Mouse (Mus musculus) MEL (cell line): Measurements from ENCODE around the gene Olfr1248. TPM values are rescaled to one million over a fixed set of nuclear protein-coding genes. Genes with fewer than 3 reads are reported as not detected.

ENCODE experiments used
- DNase-seq: peaks from one replicate; pipeline ENCODE4 v3.0.0; 2011; ENCODE audit warnings: low read depth, low spot score
- H3K27ac ChIP-seq: 2 replicates; pipeline ENCODE4 v1.5.1; 2012; ENCODE audit warnings: low read depth, mild to moderate bottlenecking, control low read depth, low read length, moderate library complexity; ENCODE audit not compliant: control insufficient read depth
- H3K27me3 ChIP-seq, 2 experiments: fragments of 150-350 bp in 1 of 2; sonication (generic) in 1 of 2; 2 replicates each; pipeline ENCODE4 v1.6.1; 2012; ENCODE audit warnings: low read length in 2 of 2, mild to moderate bottlenecking in 2 of 2, improper control_type of control experiment in 1 of 2, moderate library complexity in 1 of 2; ENCODE audit not compliant: insufficient read depth in 2 of 2, control insufficient read depth in 1 of 2
- H3K36me3 ChIP-seq, 2 experiments: 2 replicates each; pipeline ENCODE4 v1.6.1; 2012 to 2014; ENCODE audit warnings: low read length in 2 of 2, improper control_type of control experiment in 1 of 2, inconsistent platforms in 1 of 2, mild to moderate bottlenecking in 1 of 2; ENCODE audit not compliant: insufficient read depth in 2 of 2, control insufficient read depth in 1 of 2
- H3K4me1 ChIP-seq, 2 experiments: fragments of 150-350 bp in 1 of 2; sonication (generic) in 1 of 2; 2 replicates each; pipeline ENCODE4 v1.6.1; 2012; ENCODE audit warnings: low read length in 2 of 2, improper control_type of control experiment in 1 of 2, mild to moderate bottlenecking in 1 of 2; ENCODE audit not compliant: insufficient read depth in 2 of 2, control insufficient read depth in 1 of 2
- H3K4me3 ChIP-seq, 2 experiments: fragments of 150-350 bp in 1 of 2; sonication (generic) in 1 of 2; 2 replicates each; pipeline ENCODE4 v1.5.1; 2012; ENCODE audit warnings: low read depth in 2 of 2, low read length in 2 of 2, mild to moderate bottlenecking in 2 of 2, moderate library complexity in 2 of 2, control low read depth in 1 of 2, improper control_type of control experiment in 1 of 2; ENCODE audit not compliant: control insufficient read depth in 1 of 2, insufficient read depth in 1 of 2
- H3K79me2 ChIP-seq: 2 replicates; pipeline ENCODE4 v1.6.1; 2012; ENCODE audit warnings: mild to moderate bottlenecking, low read length, moderate library complexity; ENCODE audit not compliant: control insufficient read depth, poor library complexity, insufficient read depth
- H3K9ac ChIP-seq: 2 replicates; pipeline ENCODE4 v1.6.1; 2012; ENCODE audit warnings: low read depth, mild to moderate bottlenecking, control low read depth, low read length, moderate library complexity; ENCODE audit not compliant: control insufficient read depth, poor library complexity, severe bottlenecking
- H3K9me3 ChIP-seq: fragments of 150-350 bp; sonication (generic); replicated peaks from 2 replicates; pipeline ENCODE4 v1.6.1; 2012; ENCODE audit warnings: mild to moderate bottlenecking, low read length, improper control_type of control experiment, moderate library complexity; ENCODE audit not compliant: insufficient read depth
- BHLHE40 ChIP-seq: IDR thresholded peaks from 2 replicates; pipeline ENCODE4 v1.6.1; 2012; ENCODE audit warnings: low read depth, mild to moderate bottlenecking, inconsistent platforms, low read length, improper control_type of control experiment, borderline replicate concordance
- CHD1 ChIP-seq: IDR thresholded peaks from 2 replicates; pipeline ENCODE4 v1.6.1; 2012; ENCODE audit warnings: low read depth, mild to moderate bottlenecking, inconsistent platforms, low read length, improper control_type of control experiment
- ELF1 ChIP-seq: IDR thresholded peaks from 2 replicates; pipeline ENCODE4 v1.6.1; 2014; ENCODE audit warnings: low read depth, mild to moderate bottlenecking, inconsistent platforms, low read length, improper control_type of control experiment, moderate library complexity
- EP300 ChIP-seq, 2 experiments: IDR thresholded peaks; 2 replicates each; pipeline ENCODE4 v1.6.1; 2011; ENCODE audit warnings: improper control_type of control experiment in 2 of 2, low read length in 2 of 2, low read depth in 1 of 2, mild to moderate bottlenecking in 1 of 2
- ETS1 ChIP-seq: IDR thresholded peaks from 2 replicates; pipeline ENCODE4 v1.6.1; 2012; ENCODE audit warnings: low read depth, mild to moderate bottlenecking, inconsistent platforms, low read length, improper control_type of control experiment, moderate library complexity
- GABPA ChIP-seq: IDR thresholded peaks from 2 replicates; pipeline ENCODE4 v1.6.1; 2012; ENCODE audit warnings: low read depth, mild to moderate bottlenecking, inconsistent platforms, low read length, improper control_type of control experiment, moderate library complexity
- GATA1 ChIP-seq: IDR thresholded peaks from 2 replicates; pipeline ENCODE4 v1.6.1; 2011; ENCODE audit warnings: low read depth, low read length, improper control_type of control experiment
- JUND ChIP-seq: IDR thresholded peaks from 2 replicates; pipeline ENCODE4 v1.6.1; 2011; ENCODE audit warnings: low read depth, mild to moderate bottlenecking, improper control_type of control experiment, low read length
- MYB ChIP-seq: IDR thresholded peaks from 2 replicates; pipeline ENCODE4 v1.6.1; 2011; ENCODE audit warnings: mild to moderate bottlenecking, low read depth, low read length, improper control_type of control experiment
- MYC ChIP-seq: IDR thresholded peaks from 2 replicates; pipeline ENCODE4 v1.6.1; 2011; ENCODE audit warnings: low read depth, mild to moderate bottlenecking, low read length, improper control_type of control experiment, moderate library complexity
- NRF1 ChIP-seq: IDR thresholded peaks from 2 replicates; pipeline ENCODE4 v1.6.1; 2014; ENCODE audit warnings: low read depth, mild to moderate bottlenecking, inconsistent platforms, low read length, improper control_type of control experiment, moderate library complexity; ENCODE audit not compliant: poor library complexity, insufficient read depth, severe bottlenecking
- POLR2A ChIP-seq, 2 experiments: IDR thresholded peaks; 2 replicates each; pipeline ENCODE4 v1.6.1; 2011 to 2012; ENCODE audit warnings: low read length in 2 of 2, mild to moderate bottlenecking in 2 of 2, control low read depth in 1 of 2, improper control_type of control experiment in 1 of 2, low read depth in 1 of 2, moderate library complexity in 1 of 2; ENCODE audit not compliant: control insufficient read depth in 1 of 2, insufficient read depth in 1 of 2, poor library complexity in 1 of 2
- POLR2AphosphoS2 ChIP-seq: IDR thresholded peaks from 2 replicates; pipeline ENCODE4 v1.6.1; 2011; ENCODE audit warnings: low read length, improper control_type of control experiment
- POLR2AphosphoS5 ChIP-seq: IDR thresholded peaks from 2 replicates; pipeline ENCODE4 v1.6.1; 2012; ENCODE audit warnings: low read depth, borderline replicate concordance, mild to moderate bottlenecking, inconsistent platforms, low read length, moderate library complexity, mixed read lengths
- SMC3 ChIP-seq: IDR thresholded peaks from 2 replicates; pipeline ENCODE4 v1.6.1; 2011; ENCODE audit warnings: low read depth, low read length, improper control_type of control experiment
- TBP ChIP-seq: IDR thresholded peaks from 2 replicates; pipeline ENCODE4 v1.8.0; 2011; ENCODE audit warnings: low read depth, low read length, improper control_type of control experiment
- TCF12 ChIP-seq: IDR thresholded peaks from 2 replicates; pipeline ENCODE4 v1.6.1; 2014; ENCODE audit warnings: low read depth, mild to moderate bottlenecking, inconsistent platforms, low read length, improper control_type of control experiment, moderate library complexity
- USF1 ChIP-seq: IDR thresholded peaks from 2 replicates; pipeline ENCODE4 v1.6.1; 2014; ENCODE audit warnings: low read depth, mild to moderate bottlenecking, inconsistent platforms, low read length, improper control_type of control experiment, moderate library complexity
- USF2 ChIP-seq, 2 experiments: IDR thresholded peaks; 2 replicates each; pipeline ENCODE4 v1.6.1; 2011 to 2012; ENCODE audit warnings: improper control_type of control experiment in 2 of 2, low read length in 2 of 2, borderline replicate concordance in 1 of 2, inconsistent platforms in 1 of 2, low read depth in 1 of 2, mild to moderate bottlenecking in 1 of 2; ENCODE audit not compliant: insufficient read depth in 1 of 2
- ZC3H11A ChIP-seq: IDR thresholded peaks from 2 replicates; pipeline ENCODE4 v1.6.1; 2012; ENCODE audit warnings: low read depth, mild to moderate bottlenecking, inconsistent platforms, low read length, improper control_type of control experiment
- ZKSCAN1 ChIP-seq: IDR thresholded peaks from 2 replicates; pipeline ENCODE4 v1.6.1; 2012; ENCODE audit warnings: low read depth, mild to moderate bottlenecking, inconsistent platforms, low read length, improper control_type of control experiment, moderate library complexity
- ZNF384 ChIP-seq: IDR thresholded peaks from 2 replicates; pipeline ENCODE4 v1.6.1; 2012; ENCODE audit warnings: low read depth, mild to moderate bottlenecking, inconsistent platforms, low read length, improper control_type of control experiment
- polyA plus RNA-seq, 2 experiments: library from polyadenylated mRNA; stranded (reverse) in 1 of 2; unstranded in 1 of 2; fragments of >175 nt in 1 of 2; fragments of >200 nt in 1 of 2; gene quantifications; 2 replicates each; pipeline versions ENCODE4 v1.2.1 to v1.2.4; 2012; ENCODE audit warnings: low replicate concordance in 2 of 2, low read depth in 1 of 2; ENCODE audit not compliant: insufficient read length in 2 of 2, insufficient read depth in 1 of 2, missing spikeins in 1 of 2
- total RNA-seq: library from RNA; depleted of rRNA; stranded (reverse); fragments of 300-350 nt; gene quantifications from 2 replicates; pipeline ENCODE4 v1.2.3, GENCODE M21; 2012

Gene Olfr1248
- total and polyA plus RNA-seq, 3 experiments, result not detected

- H3K9ac ChIP-seq, result no peak within 1 kb of the TSS
- no peaks in the 10 kb centered on the region for H3K4me1 ChIP-seq
- H3K27ac ChIP-seq, result no peak within 1 kb of the TSS
- TF ChIP-seq USF1 (no peak), BHLHE40 (no peak), MYB (no peak), USF2 (IDR thresholded peaks at IDR 0.05; ENCODE audit: borderline replicate concordance in 1 of 2, insufficient read depth in 1 of 2, low read depth in 1 of 2, low read length in 2 of 2) (no peak), TCF12 (no peak), ZKSCAN1 (no peak), POLR2AphosphoS5 (no peak), GATA1 (no peak), GABPA (no peak), POLR2AphosphoS2 (no peak), TBP (no peak), EP300 (IDR thresholded peaks at IDR 0.05; ENCODE audit: low read depth in 1 of 2, low read length in 2 of 2) (no peak), ZC3H11A (no peak), NRF1 (no peak), SMC3 (no peak), JUND (no peak), ZNF384 (no peak), ELF1 (no peak), ETS1 (no peak), MYC (no peak)
- H3K9me3 ChIP-seq, result no peaks in the 10 kb centered on the region
- no peak for DNase-seq
- no peaks in the 10 kb centered on the region for H3K36me3 ChIP-seq
- no peaks in the 10 kb centered on the region for H3K79me2 ChIP-seq
- no peaks in the 10 kb centered on the region for H3K27me3 ChIP-seq
- H3K4me3 ChIP-seq, result no peak within 1 kb of the TSS
Measured at GRCm38 (mm10) chr2:89614030-89614429, 4.0 kb downstream of the Olfr1248 start, which contains the start of gene Olfr1247. Gene Olfr1247 (minus strand): TSS chr2:89614130.

- DNase-seq, result no peak
- Histone ChIP-seq H3K36me3 (no peaks in the 10 kb centered on the region), H3K4me3 (no peak within 1 kb of the TSS), H3K4me1 (no peaks in the 10 kb centered on the region), H3K27me3 (no peaks in the 10 kb centered on the region), H3K9ac (no peak within 1 kb of the TSS), H3K9me3 (no peaks in the 10 kb centered on the region), H3K27ac (no peak within 1 kb of the TSS), H3K79me2 (no peaks in the 10 kb centered on the region)
- TF ChIP-seq CHD1, result no peak
- no peak for TF ChIP-seq POLR2AphosphoS2
- TF ChIP-seq POLR2A (IDR thresholded peaks at IDR 0.05; ENCODE audit: control insufficient read depth in 1 of 2, insufficient read depth in 1 of 2, low read depth in 1 of 2, low read length in 2 of 2, poor library complexity in 1 of 2), result no peak
Measured at GRCm38 (mm10) chr2:89593057-89593456, 25.0 kb downstream of the Olfr1248 start, which contains the start of gene Olfr1246. Gene Olfr1246 (minus strand): TSS chr2:89593157.
